Mouse (Mus musculus) liver, embryonic 13.5 days (tissue): ENCODE results near the gene Cspg4. TPM values are rescaled to one million over a fixed set of nuclear protein-coding genes. Genes with fewer than 3 reads are reported as not detected.
A peak's percentile ranks its signal among the peaks of the same experiment; 100 is the strongest.

Experiments
- ATAC-seq: fragments of 200-750 bp; cut with Nextera tagmentation; 2 replicates; pipeline ENCODE4 v1.8.0; 2017; ENCODE audit warnings: low read depth, mild to moderate bottlenecking, moderate number of reproducible peaks, moderate library complexity
- DNase-seq: peaks from one replicate; pipeline ENCODE4 v3.0.0; 2022
- H3K27ac ChIP-seq: fragments of 300-500 bp; sonication (generic); 2 replicates; pipeline ENCODE4 v1.5.1; 2015; ENCODE audit warnings: moderate library complexity, mild to moderate bottlenecking, inconsistent platforms
- H3K27me3 ChIP-seq: fragments of 300-500 bp; sonication (generic); 2 replicates; pipeline ENCODE4 v1.6.1; 2015; ENCODE audit warnings: mild to moderate bottlenecking, inconsistent platforms
- H3K36me3 ChIP-seq: fragments of 300-500 bp; sonication (generic); 2 replicates; pipeline ENCODE4 v1.6.1; 2015; ENCODE audit warnings: mild to moderate bottlenecking, inconsistent platforms
- H3K4me1 ChIP-seq: fragments of 300-500 bp; sonication (generic); replicated peaks from 2 replicates; pipeline ENCODE4 v1.6.1; 2015; ENCODE audit warnings: inconsistent platforms
- H3K4me2 ChIP-seq: fragments of 300-500 bp; sonication (generic); 2 replicates; pipeline ENCODE4 v1.6.1; 2015; ENCODE audit warnings: inconsistent platforms, mild to moderate bottlenecking, moderate library complexity
- H3K4me3 ChIP-seq: fragments of 300-500 bp; sonication (generic); replicated peaks from 2 replicates; pipeline ENCODE4 v1.5.1; 2015; ENCODE audit warnings: mild to moderate bottlenecking, inconsistent platforms
- H3K9ac ChIP-seq: fragments of 300-500 bp; sonication (generic); 2 replicates; pipeline ENCODE4 v1.6.1; 2015; ENCODE audit warnings: mild to moderate bottlenecking, inconsistent platforms
- H3K9me3 ChIP-seq: fragments of 300-500 bp; sonication (generic); replicated peaks from 2 replicates; pipeline ENCODE4 v1.6.1; 2016; ENCODE audit warnings: inconsistent platforms
- WGBS: fragments of 180-500 bp; shearing (Covaris S2); methylation state at CpG from one replicate; pipeline ENCODE4 v1.1.7; 2015; ENCODE audit not compliant: insufficient replicate concordance; 5-methylcytosine and 5-hydroxymethylcytosine counted together
- polyA plus RNA-seq: library from polyadenylated mRNA; unstranded; fragments of >200 nt; fragmentation: Nextera tagmentation; extraction: Ambion mirVana; gene quantifications from 2 replicates; pipeline ENCODE4 v1.2.1, GENCODE M21; 2015

Gene Cspg4
- polyA plus RNA-seq, 1 experiment from 2014 or later, result 0.35 TPM

GRCm38 (mm10) chr9:56843679-56844188 is 21.1 kb upstream of the Cspg4 start:
- Histone ChIP-seq H3K27me3 (peaks cover 6% of the 10 kb centered on the region; the same call in 1 of the 2 replicates), H3K9me3 (no peaks in the 10 kb centered on the region), H3K4me1 (no peaks in the 10 kb centered on the region), H3K9ac (no peak overlapping the region), H3K4me2 (no peak overlapping the region), H3K27ac (no peak overlapping the region), H3K4me3 (no peak overlapping the region), H3K36me3 (no peaks in the 10 kb centered on the region)
- DNase-seq, result peak; percentile 20
- WGBS, result 32% methylated on average over 7 of the region's 7 CpGs
- ATAC-seq, result no peak

- DNase-seq (no peak), ATAC-seq (no peak)
- peaks cover 6% of the 10 kb centered on the region; the same call in 1 of the 2 replicates for H3K27me3 ChIP-seq
- H3K4me2 ChIP-seq, result no peak overlapping the region
- 55% methylated on average over 8 of the region's 8 CpGs for WGBS
- no peak overlapping the region for H3K9ac ChIP-seq
- no peaks in the 10 kb centered on the region for H3K9me3 ChIP-seq
- no peaks in the 10 kb centered on the region for H3K4me1 ChIP-seq
- H3K36me3 ChIP-seq, result no peaks in the 10 kb centered on the region
- no peak overlapping the region for H3K4me3 ChIP-seq
- H3K27ac ChIP-seq, result no peak overlapping the region
Observed at GRCm38 (mm10) chr9:56844644-56845043, 20.2 kb upstream of the Cspg4 start.

DNA sequence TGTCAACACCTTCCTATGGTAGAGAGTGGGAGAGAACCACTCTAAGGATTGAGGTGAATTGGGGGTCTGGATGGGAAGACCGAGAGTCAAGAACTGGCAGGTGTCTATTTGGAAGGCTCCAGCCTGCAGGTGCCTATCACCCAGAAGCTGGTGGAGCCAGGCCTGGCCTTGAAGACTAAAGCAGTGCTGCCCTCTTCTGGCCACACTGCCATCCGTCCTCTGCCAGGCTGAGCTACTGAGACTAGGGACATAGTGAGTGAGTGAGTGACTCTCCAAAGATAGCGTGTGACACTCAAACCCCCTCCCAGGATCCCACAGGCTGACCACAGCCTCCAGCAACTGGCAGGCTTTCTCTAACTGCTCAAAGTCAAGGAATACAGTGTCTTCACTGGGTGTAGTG is 17.3 kb upstream of the Cspg4 start:
- no peak overlapping the region for H3K27ac ChIP-seq
- H3K4me1 ChIP-seq, result peaks cover 5% of the 10 kb centered on the region; the same call in 1 of the 2 replicates
- WGBS, result 9% methylated on average over 3 of the region's 3 CpGs
- no peak for DNase-seq
- H3K9ac ChIP-seq, result no peak overlapping the region
- no peaks in the 10 kb centered on the region for H3K9me3 ChIP-seq
- peaks cover 6% of the 10 kb centered on the region; the same call in 1 of the 2 replicates for H3K27me3 ChIP-seq
- no peaks in the 10 kb centered on the region for H3K36me3 ChIP-seq
- H3K4me3 ChIP-seq, result no peak overlapping the region
- ATAC-seq, result no peak
- no peak overlapping the region for H3K4me2 ChIP-seq

DNA sequence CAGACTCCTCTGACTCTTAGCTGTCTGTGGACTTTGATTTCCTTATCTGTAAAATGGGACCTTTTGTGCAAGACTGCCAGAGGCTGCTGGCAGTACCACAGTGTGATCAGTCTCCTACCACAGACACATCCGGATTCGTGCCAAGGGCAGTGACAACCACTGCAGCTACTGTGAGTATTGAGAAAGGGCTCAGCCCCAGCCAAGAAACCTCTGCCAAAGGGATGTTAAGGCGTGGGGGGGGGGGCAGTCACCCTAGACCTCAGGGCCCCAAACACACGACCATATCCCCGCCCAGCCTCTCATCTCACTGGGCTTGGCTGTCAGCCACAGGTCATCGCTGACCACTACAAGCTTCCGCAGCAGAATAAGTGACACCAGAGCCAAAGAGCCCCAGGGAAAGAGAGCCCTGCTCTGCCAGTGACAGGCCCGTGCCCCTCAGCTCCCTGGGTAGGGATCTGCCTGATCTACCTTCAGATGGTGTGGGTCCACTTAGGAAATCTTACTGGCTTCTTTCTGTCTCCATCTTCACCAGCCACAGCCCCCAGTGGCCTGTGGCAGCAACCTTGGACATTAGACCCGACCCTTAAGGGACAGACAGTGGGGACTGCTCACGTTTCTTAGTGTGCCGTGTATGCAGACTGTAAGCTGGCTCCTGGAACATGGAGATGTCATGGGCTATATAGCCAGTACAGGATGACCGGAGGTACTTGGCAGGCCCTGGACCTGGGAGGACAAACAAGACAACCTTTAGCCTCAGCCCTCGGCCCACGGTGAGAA is 14.5 kb upstream of the Cspg4 start:
- H3K9ac ChIP-seq, result no peak overlapping the region
- peaks cover 5% of the 10 kb centered on the region; the same call in 1 of the 2 replicates for H3K4me1 ChIP-seq
- no peak for ATAC-seq
- DNase-seq, result no peak
- H3K9me3 ChIP-seq, result no peaks in the 10 kb centered on the region
- 56% methylated on average over 14 of the region's 14 CpGs for WGBS
- H3K36me3 ChIP-seq, result no peaks in the 10 kb centered on the region
- no peak overlapping the region for H3K4me3 ChIP-seq
- 0 out of 2 replicates have a peak, but pooled peaks cover 3% of the 10 kb centered on the region for H3K27me3 ChIP-seq
- H3K4me2 ChIP-seq, result no peak overlapping the region
- no peak overlapping the region for H3K27ac ChIP-seq

DNA sequence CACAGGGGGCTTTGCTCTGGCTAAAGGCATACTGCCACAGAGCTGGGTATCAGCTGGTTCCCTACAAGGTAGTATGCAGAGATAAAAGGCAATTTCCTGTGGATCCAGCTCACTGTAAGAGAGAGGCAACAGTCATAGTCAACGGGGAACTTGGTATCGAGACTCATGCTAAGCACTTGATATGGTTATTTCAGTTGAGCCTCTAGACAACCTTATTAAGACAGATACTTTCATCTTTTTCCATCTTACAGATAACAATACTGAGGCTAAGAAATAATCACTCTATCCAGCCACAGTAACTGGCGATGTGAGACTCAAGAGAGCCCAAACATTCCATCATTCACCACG is 14.0 kb upstream of the Cspg4 start:
- Histone ChIP-seq H3K27me3 (0 out of 2 replicates have a peak, but pooled peaks cover 3% of the 10 kb centered on the region), H3K27ac (no peak overlapping the region), H3K4me1 (peaks cover 5% of the 10 kb centered on the region; the same call in 1 of the 2 replicates), H3K9me3 (no peaks in the 10 kb centered on the region), H3K4me2 (no peak overlapping the region), H3K36me3 (no peaks in the 10 kb centered on the region), H3K4me3 (no peak overlapping the region), H3K9ac (no peak overlapping the region)
- ATAC-seq, result no peak
- WGBS, result 36% methylated on average over 4 of the region's 4 CpGs
- DNase-seq, result no peak

GRCm38 (mm10) chr9:56851778-56852177 is 13.1 kb upstream of the Cspg4 start:
- ATAC-seq (no peak), DNase-seq (no peak)
- WGBS, result 36% methylated on average over 11 of the region's 11 CpGs
- H3K4me2 ChIP-seq, result no peak overlapping the region
- no peak overlapping the region for H3K27ac ChIP-seq
- H3K27me3 ChIP-seq, result 0 out of 2 replicates have a peak, but pooled peaks cover 1% of the 10 kb centered on the region
- H3K4me1 ChIP-seq, result peaks cover 5% of the 10 kb centered on the region; the same call in 1 of the 2 replicates
- H3K36me3 ChIP-seq, result no peaks in the 10 kb centered on the region
- H3K9me3 ChIP-seq, result no peaks in the 10 kb centered on the region
- H3K9ac ChIP-seq, result no peak overlapping the region
- no peak overlapping the region for H3K4me3 ChIP-seq

- H3K4me2 ChIP-seq, result no peak overlapping the region
- H3K27ac ChIP-seq, result no peak overlapping the region
- DNase-seq, result no peak
- H3K9ac ChIP-seq, result no peak overlapping the region
- no peaks in the 10 kb centered on the region for H3K9me3 ChIP-seq
- H3K27me3 ChIP-seq, result no peaks in the 10 kb centered on the region
- H3K36me3 ChIP-seq, result no peaks in the 10 kb centered on the region
- ATAC-seq, result no peak
- H3K4me1 ChIP-seq, result no peaks in the 10 kb centered on the region
- H3K4me3 ChIP-seq, result no peak overlapping the region
- 54% methylated on average over 3 of the region's 3 CpGs for WGBS
Observed at GRCm38 (mm10) chr9:56857463-56857862, 7.4 kb upstream of the Cspg4 start.

DNA sequence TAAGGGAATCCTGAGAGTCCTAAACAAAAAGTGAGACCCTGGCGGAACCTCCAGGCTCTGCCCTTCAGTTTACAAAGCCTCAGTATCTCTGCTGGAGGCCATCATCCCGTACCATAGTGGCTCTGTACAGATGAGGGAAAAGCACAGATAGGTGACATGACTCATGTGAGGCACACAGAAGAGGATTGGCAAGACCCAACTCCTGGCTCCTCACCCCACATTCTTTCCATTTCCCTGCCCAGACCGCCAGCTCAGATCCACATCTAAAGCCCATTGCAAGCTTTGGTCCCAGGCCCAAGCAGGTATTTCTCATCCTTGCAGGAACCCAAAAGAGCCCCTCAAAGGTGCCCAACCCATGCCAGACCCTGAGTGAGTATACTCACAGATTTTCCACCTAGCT is 4.8 kb upstream of the Cspg4 start:
- Histone ChIP-seq H3K4me2 (no peak overlapping the region), H3K27me3 (peaks cover 23% of the 10 kb centered on the region), H3K9me3 (no peaks in the 10 kb centered on the region), H3K4me3 (no peak overlapping the region), H3K9ac (no peak overlapping the region), H3K27ac (no peak overlapping the region), H3K36me3 (no peaks in the 10 kb centered on the region), H3K4me1 (0 out of 2 replicates have a peak, but pooled peaks cover 12% of the 10 kb centered on the region)
- no peak for ATAC-seq
- no peak for DNase-seq
- WGBS, result 57% methylated on average over 3 of the region's 3 CpGs

GRCm38 (mm10) chr9:56860486-56861269 is 4.2 kb upstream of the Cspg4 start:
- DNase-seq (no peak), ATAC-seq (no peak)
- Histone ChIP-seq H3K4me1 (0 out of 2 replicates have a peak, but pooled peaks cover 13% of the 10 kb centered on the region), H3K4me3 (no peak overlapping the region), H3K4me2 (no peak overlapping the region), H3K9ac (no peak overlapping the region), H3K36me3 (no peaks in the 10 kb centered on the region), H3K27ac (no peak overlapping the region), H3K9me3 (no peaks in the 10 kb centered on the region), H3K27me3 (peaks cover 29% of the 10 kb centered on the region)
- 51% methylated on average over 15 of the region's 15 CpGs for WGBS

DNA sequence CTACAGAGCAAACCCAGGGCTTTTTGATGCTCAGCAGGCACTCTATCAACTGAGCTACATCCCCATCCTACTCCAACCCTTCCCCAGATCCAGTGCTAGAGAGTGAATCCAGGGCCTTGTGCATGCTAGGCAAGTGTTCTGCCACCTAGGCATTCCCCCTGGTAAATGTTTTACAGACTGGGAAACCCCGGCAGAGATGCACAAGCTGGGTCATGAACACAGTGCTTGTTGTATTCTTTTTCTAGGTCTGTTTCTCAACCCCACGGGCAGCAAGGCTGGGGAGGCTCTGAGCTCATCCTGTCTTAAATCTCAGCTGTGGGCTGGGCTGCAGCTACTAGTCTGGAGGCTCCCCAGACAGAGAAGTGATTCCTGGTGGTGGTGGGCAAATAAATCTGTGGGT is 2.0 kb upstream of the Cspg4 start:
- no peaks in the 10 kb centered on the region for H3K36me3 ChIP-seq
- no peak for DNase-seq
- H3K9me3 ChIP-seq, result no peaks in the 10 kb centered on the region
- H3K9ac ChIP-seq, result no peak overlapping the region
- WGBS, result 33% methylated on average over 2 of the region's 2 CpGs
- ATAC-seq, result no peak
- no peak overlapping the region for H3K27ac ChIP-seq
- peaks cover 39% of the 10 kb centered on the region for H3K27me3 ChIP-seq
- H3K4me1 ChIP-seq, result 0 out of 2 replicates have a peak, but pooled peaks cover 13% of the 10 kb centered on the region
- no peak overlapping the region for H3K4me2 ChIP-seq
- no peak overlapping the region for H3K4me3 ChIP-seq

DNA sequence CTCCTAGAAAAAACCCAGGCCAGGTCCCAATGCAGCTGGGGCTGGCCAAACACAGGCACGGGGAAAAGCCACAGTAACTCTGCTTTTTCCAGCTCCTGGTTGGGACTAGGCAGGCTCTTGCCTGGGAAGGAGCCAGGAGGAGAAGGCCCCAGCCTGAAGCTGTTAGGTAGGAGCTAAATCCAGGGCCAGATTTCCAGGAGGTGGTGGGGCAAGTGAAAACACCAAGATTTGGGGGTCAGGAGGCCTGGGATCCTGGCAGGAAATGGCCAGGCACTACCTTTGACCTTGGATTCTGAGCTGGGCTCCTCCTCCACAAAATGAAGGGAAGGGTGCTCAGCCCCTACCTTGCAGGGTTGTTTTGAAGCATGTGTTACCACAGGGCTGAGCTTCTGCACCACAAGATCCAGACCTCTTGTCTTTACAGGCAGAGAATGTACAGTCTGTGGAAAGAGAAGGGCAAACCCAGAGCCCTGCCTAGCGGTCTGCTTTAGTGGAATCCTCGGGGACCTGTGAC is 560 bp upstream of the Cspg4 start, which contains the start of gene Odf3l1:
Gene Odf3l1 (minus strand): TSS at position 464 of the 514 bp plus-strand sequence.
- ATAC-seq (no peak), DNase-seq (no peak)
- Histone ChIP-seq H3K9ac (no peak within 1 kb of the TSS), H3K4me3 (peak within 1 kb of the TSS; percentile 30), H3K27ac (no peak within 1 kb of the TSS), H3K9me3 (no peaks in the 10 kb centered on the region), H3K27me3 (peaks cover 39% of the 10 kb centered on the region), H3K4me1 (0 out of 2 replicates have a peak, but pooled peaks cover 13% of the 10 kb centered on the region), H3K4me2 (peak within 1 kb of the TSS; percentile 45), H3K36me3 (no peaks in the 10 kb centered on the region)
- 15% methylated on average over 3 of the region's 3 CpGs for WGBS
